Mouse (Mus musculus) cerebellum, adult 2 months (tissue): Measurements from ENCODE around the gene Ttf1.

Source experiments
- CTCF ChIP-seq: fragments of 200-500 bp; IDR thresholded peaks from 2 replicates; pipeline ENCODE4 v1.5.1; 2011; ENCODE audit warnings: low read depth, mild to moderate bottlenecking, control low read depth, low read length, moderate library complexity, borderline replicate concordance; ENCODE audit not compliant: insufficient read depth
- POLR2A ChIP-seq: fragments of 200-500 bp; IDR thresholded peaks from 2 replicates; pipeline ENCODE4 v1.6.1; 2011; ENCODE audit warnings: low read length, control low read depth, borderline replicate concordance; ENCODE audit not compliant: insufficient read depth

GRCm38 (mm10) chr2:29030048-29030734 lies 29.9 kb upstream of the Ttf1 start:
- TF ChIP-seq POLR2A, result no peak
- no peak for TF ChIP-seq CTCF
